Mouse (Mus musculus) Patski (cell line): Measurements from ENCODE around the gene Chst15. TPM values are rescaled to one million over a fixed set of nuclear protein-coding genes. Genes with fewer than 3 reads are reported as not detected.

Experiments used
- ATAC-seq: fragments of 100-300 bp; one replicate; pipeline ENCODE4 v1.8.0; 2021
- CTCF ChIA-PET: fragments of 350-600 bp; sonication (Branson Sonifier 250); formaldehyde crosslinking; loops from one replicate; lab custom pipeline; 2022; ENCODE audit warnings: inconsistent platforms; lab: Charles Lee
- POLR2A ChIA-PET: fragments of 350-600 bp; sonication (Branson Sonifier 250); formaldehyde crosslinking; loops from one replicate; lab custom pipeline; 2022; ENCODE audit warnings: antibody characterized with exemption, inconsistent platforms; lab: Charles Lee
- DNase-seq: peaks from one replicate; pipeline ENCODE4 v3.0.0-alpha.2; 2011; ENCODE audit warnings: low read depth, low spot score
- H3K27me3 ChIP-seq: fragments of 371-371 bp; one replicate; pipeline ENCODE4 v1.5.1; 2021
- CTCF ChIP-seq: fragments of 100-300 bp; IDR thresholded peaks from one replicate; pipeline ENCODE4 v1.5.1; 2021
- in situ Hi-C: fragments of 300-500 bp; cut with MboI; formaldehyde crosslinking; loops from 3 replicates; pipeline ENCODE4 v1.11.1; 2018; ENCODE audit warnings: low pct_unique_long_range_greater_than_20kb, mixed read lengths
- polyA plus RNA-seq: library from polyadenylated mRNA; unstranded; gene quantifications from one replicate; pipeline ENCODE4 v1.2.3, GENCODE M21; 2021

Gene Chst15
- polyA plus RNA-seq, 1 experiment from 2014 or later = 14.3 TPM

- no peak for TF ChIP-seq CTCF
- H3K27me3 ChIP-seq = no peaks in the 10 kb centered on the region
- ChIA-PET CTCF (interaction anchor here (1.2 to 1.6 kb wide), 3 partner anchors 11 to 319 kb away, joined by 3 to 4 read pairs (median 3); no protein-coding TSS in a partner anchor), POLR2A (interaction anchor here (0.7 kb wide), 1 partner anchor 385 kb away, joined by 3 read pairs; no protein-coding TSS in a partner anchor)
- ATAC-seq = no peak
- in situ Hi-C loops = no loop called here
- DNase-seq = no peak
These were observed 84.1 kb downstream of the Chst15 start for GRCm38 (mm10) chr7:132232937-132233336.

- no peaks in the 10 kb centered on the region for H3K27me3 ChIP-seq
- DNase-seq (no peak), ATAC-seq (no peak)
- ChIA-PET POLR2A (no interaction called here), CTCF (interaction anchor here (0.9 kb wide), 1 partner anchor 12 kb away, joined by 3 read pairs; no protein-coding TSS in a partner anchor)
- TF ChIP-seq CTCF = no peak
- in situ Hi-C loops = no loop called here
These were observed 85.6 kb downstream of the Chst15 start for GRCm38 (mm10) chr7:132231476-132231875.

DNA sequence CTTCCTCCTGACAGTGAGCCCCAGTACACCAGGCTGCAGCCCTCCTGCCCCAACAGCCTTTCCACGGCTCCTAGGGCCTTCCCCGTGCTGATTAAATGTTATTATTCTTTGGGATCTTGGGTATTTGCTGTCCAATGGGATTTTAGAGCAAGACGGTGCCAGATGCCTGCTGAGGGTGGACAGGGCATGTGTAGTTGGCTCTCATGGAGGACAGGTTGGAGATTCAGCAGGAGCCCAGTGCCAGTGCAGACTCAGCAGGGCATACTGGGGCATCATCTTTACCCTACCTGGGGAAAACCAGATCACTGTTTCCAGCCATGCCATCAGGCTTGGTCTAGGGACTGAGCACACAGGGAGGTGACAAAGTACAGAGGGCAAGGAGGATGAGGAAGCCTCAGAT lies 86.1 kb downstream of the Chst15 start:
- ChIA-PET POLR2A (interaction anchor here (0.6 kb wide), 1 partner anchor 40 kb away, joined by 3 read pairs; no protein-coding TSS in a partner anchor), CTCF (interaction anchor here (0.9 kb wide), 1 partner anchor 13 kb away, joined by 3 read pairs; no protein-coding TSS in a partner anchor)
- in situ Hi-C loops = no loop called here
- no peak for TF ChIP-seq CTCF
- ATAC-seq = no peak
- no peaks in the 10 kb centered on the region for H3K27me3 ChIP-seq
- DNase-seq = no peak

- POLR2A ChIA-PET = interaction anchor here (0.6 kb wide), 1 partner anchor 244 kb away, joined by 3 read pairs; no protein-coding TSS in a partner anchor
- H3K27me3 ChIP-seq = no peaks in the 10 kb centered on the region
- TF ChIP-seq CTCF = no peak
- CTCF ChIA-PET = interaction anchor here (0.8 to 1.0 kb wide), 2 partner anchors 248 to 249 kb away, joined by 3 to 6 read pairs; no protein-coding TSS in a partner anchor
- DNase-seq = peak; percentile 63
- in situ Hi-C loops = loop anchor here (5.0 kb wide), 3 partner anchors 90 to 330 kb away; partner anchors contain the start of gene Chst15
- peak; percentile 80 for ATAC-seq
These were observed 89.9 kb downstream of the Chst15 start for GRCm38 (mm10) chr7:132227075-132227640.

- DNase-seq (peak; percentile 49), ATAC-seq (peak; percentile 64)
- POLR2A ChIA-PET = no interaction called here
- CTCF ChIA-PET = interaction anchor here (0.8 to 1.0 kb wide), 2 partner anchors 248 to 250 kb away, joined by 3 to 6 read pairs; no protein-coding TSS in a partner anchor
- TF ChIP-seq CTCF = peak; percentile 94
- no peaks in the 10 kb centered on the region for H3K27me3 ChIP-seq
- in situ Hi-C loops = loop anchor here (5.0 kb wide), 3 partner anchors 91 to 331 kb away; partner anchors contain the start of gene Chst15
These were observed 90.5 kb downstream of the Chst15 start for GRCm38 (mm10) chr7:132226379-132227074.

DNA sequence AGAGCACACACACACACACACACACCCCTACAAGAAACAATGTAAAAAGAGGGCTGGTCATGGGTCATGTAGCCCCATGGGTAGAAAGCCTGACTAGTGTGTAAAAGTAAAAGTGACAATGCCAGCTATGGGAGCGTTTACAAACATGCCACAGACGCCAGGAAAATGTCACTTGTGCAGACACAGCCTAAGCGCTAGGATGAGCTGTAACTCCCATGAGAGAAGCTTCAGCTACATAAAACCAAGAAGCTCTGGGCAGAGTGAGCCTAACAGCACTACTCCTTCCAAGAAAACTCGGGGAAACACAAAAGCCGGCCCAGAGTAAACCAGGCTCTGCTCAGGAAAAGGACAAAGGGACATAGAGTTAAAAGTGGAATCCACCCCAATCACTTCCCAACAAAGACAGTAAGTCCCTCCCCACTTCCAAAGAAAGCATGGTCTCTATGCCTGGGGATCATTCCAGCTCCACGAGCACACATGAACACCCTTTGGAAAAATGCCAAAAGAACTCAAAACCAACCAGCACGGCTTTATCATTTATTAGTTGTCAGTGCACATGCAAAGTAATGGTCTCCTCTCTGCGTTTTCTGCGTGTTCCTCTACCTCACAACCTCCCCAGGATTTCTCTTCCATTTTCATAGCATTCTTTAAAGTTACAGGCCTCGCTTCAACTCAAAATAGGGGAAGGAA lies 93.4 kb downstream of the Chst15 start:
- TF ChIP-seq CTCF = no peak
- ATAC-seq (no peak), DNase-seq (no peak)
- POLR2A ChIA-PET = interaction anchor here (0.7 kb wide), 1 partner anchor 567 kb away, joined by 3 read pairs; no protein-coding TSS in a partner anchor
- in situ Hi-C loops = no loop called here
- CTCF ChIA-PET = no interaction called here
- no peaks in the 10 kb centered on the region for H3K27me3 ChIP-seq

GRCm38 (mm10) chr7:132214031-132214430 lies 103.0 kb downstream of the Chst15 start:
- CTCF ChIA-PET = interaction anchor here (0.9 to 1.9 kb wide), 5 partner anchors 8 to 316 kb away, joined by 3 to 10 read pairs (median 4); no protein-coding TSS in a partner anchor
- TF ChIP-seq CTCF = no peak
- no peak for ATAC-seq
- in situ Hi-C loops = loop anchor here (5.0 to 10.0 kb wide), 2 partner anchors 322 to 679 kb away; no protein-coding TSS in a partner anchor
- DNase-seq = no peak
- POLR2A ChIA-PET = no interaction called here
- H3K27me3 ChIP-seq = peaks cover 3% of the 10 kb centered on the region

GRCm38 (mm10) chr7:132213460-132213859 lies 103.6 kb downstream of the Chst15 start:
- ATAC-seq (no peak), DNase-seq (no peak)
- in situ Hi-C loops = loop anchor here (5.0 to 10.0 kb wide), 2 partner anchors 321 to 679 kb away; no protein-coding TSS in a partner anchor
- TF ChIP-seq CTCF = peak; percentile 87
- peaks cover 4% of the 10 kb centered on the region for H3K27me3 ChIP-seq
- ChIA-PET POLR2A (no interaction called here), CTCF (interaction anchor here (1.6 to 1.9 kb wide), 3 partner anchors 261 to 315 kb away, joined by 3 to 10 read pairs (median 6); no protein-coding TSS in a partner anchor)

GRCm38 (mm10) chr7:132211920-132212701 lies 104.9 kb downstream of the Chst15 start:
- CTCF ChIA-PET = interaction anchor here (1.8 kb wide), 1 partner anchor 311 kb away, joined by 10 read pairs; no protein-coding TSS in a partner anchor
- no peak for ATAC-seq

More at GRCm38 (mm10) chr7:132211920-132212701, 104.9 kb downstream of the Chst15 start:
- in situ Hi-C loops = loop anchor here (5.0 to 10.0 kb wide), 2 partner anchors 320 to 677 kb away; no protein-coding TSS in a partner anchor
- H3K27me3 ChIP-seq = peaks cover 4% of the 10 kb centered on the region
- POLR2A ChIA-PET = no interaction called here
- no peak for DNase-seq
- TF ChIP-seq CTCF = no peak
